Mouse (Mus musculus): ENCODE measurements around the gene Trp73. TPM values are rescaled to one million over a fixed set of nuclear protein-coding genes. Genes with fewer than 3 reads are reported as not detected.

Trp73 gene
- polyA plus RNA-seq, 1 experiment from 2014 or later, result not detected

DNA sequence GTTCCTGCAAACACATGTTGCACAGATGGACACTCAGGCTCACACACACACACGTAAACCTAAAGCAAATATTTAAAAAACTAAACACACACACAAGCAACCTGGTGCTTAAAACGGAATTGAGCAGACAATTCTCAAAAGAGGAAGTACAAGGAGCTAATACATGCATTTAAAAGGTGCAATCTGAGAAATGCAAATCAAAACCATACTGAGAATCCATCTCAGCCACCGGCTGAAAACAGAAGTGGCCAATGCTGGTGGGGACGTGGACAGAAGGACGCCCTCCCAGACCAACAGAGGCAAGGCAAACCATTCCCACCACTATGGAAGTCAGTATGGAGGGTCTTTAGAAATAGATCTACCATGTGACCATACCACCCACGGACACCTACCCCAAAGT lies 16.5 kb downstream of the Trp73 start:
- Histone ChIP-seq H3K9ac (replicated peaks) (no peak overlapping the region), H3K4me2 (ENCODE audit: low read depth, low read length) (no peak overlapping the region), H3K27me3 (ENCODE audit: insufficient read depth, low read length) (no peaks in the 10 kb centered on the region), H3K4me3 (ENCODE audit: low read depth, low read length) (no peak overlapping the region), H3K4me1 (ENCODE audit: insufficient read depth) (peaks cover 26% of the 10 kb centered on the region), H3K9me3 (ENCODE audit: low read length) (no peaks in the 10 kb centered on the region), H3K36me3 (replicated peaks; ENCODE audit: insufficient read depth, low read length) (no peaks in the 10 kb centered on the region), H3K27ac (ENCODE audit: low read depth) (no peak overlapping the region)
- ATAC-seq, result no peak
- TF ChIP-seq CTCF (IDR thresholded peaks at IDR 0.05; ENCODE audit: low read depth), result no peak
- no peak for DNase-seq
- WGBS (ENCODE audit: insufficient replicate concordance), result 53% methylated on average over 6 of the region's 6 CpGs

DNA sequence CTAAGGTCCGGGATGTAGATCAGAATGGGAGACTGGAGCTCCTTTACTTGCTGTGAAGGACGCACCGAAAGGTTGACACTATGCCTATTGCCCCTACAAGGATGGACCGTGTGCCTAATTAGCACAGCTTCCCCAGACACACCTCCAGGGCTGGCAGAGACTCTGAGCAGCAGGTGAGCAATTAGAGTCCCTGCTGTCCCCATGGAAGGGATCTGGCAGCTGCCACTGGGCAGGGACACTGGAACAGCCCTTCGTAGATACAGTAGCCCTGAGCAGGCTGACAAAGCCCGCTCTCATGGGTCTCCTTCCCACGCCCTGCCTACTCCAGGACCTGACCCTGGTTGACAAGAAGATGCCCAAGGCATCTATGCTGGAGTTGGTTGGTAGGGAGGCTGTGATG lies 17.6 kb downstream of the Trp73 start:
- no peaks in the 10 kb centered on the region for H3K9me3 ChIP-seq (ENCODE audit: low read length)
- H3K4me2 ChIP-seq (ENCODE audit: low read depth, low read length), result peak overlapping the region; percentile 47; the same call in 1 of the 2 replicates
- WGBS (ENCODE audit: insufficient replicate concordance), result 59% methylated on average over 7 of the region's 7 CpGs
- H3K9ac ChIP-seq (replicated peaks), result no peak overlapping the region
- DNase-seq, result no peak
- no peak overlapping the region for H3K27ac ChIP-seq (ENCODE audit: low read depth)
- no peaks in the 10 kb centered on the region for H3K27me3 ChIP-seq (ENCODE audit: insufficient read depth, low read length)
- no peak overlapping the region for H3K4me3 ChIP-seq (ENCODE audit: low read depth, low read length)
- H3K36me3 ChIP-seq (replicated peaks; ENCODE audit: insufficient read depth, low read length), result no peaks in the 10 kb centered on the region
- no peak for ATAC-seq
- TF ChIP-seq CTCF (IDR thresholded peaks at IDR 0.05; ENCODE audit: low read depth), result no peak
- peaks cover 29% of the 10 kb centered on the region for H3K4me1 ChIP-seq (ENCODE audit: insufficient read depth)

DNA sequence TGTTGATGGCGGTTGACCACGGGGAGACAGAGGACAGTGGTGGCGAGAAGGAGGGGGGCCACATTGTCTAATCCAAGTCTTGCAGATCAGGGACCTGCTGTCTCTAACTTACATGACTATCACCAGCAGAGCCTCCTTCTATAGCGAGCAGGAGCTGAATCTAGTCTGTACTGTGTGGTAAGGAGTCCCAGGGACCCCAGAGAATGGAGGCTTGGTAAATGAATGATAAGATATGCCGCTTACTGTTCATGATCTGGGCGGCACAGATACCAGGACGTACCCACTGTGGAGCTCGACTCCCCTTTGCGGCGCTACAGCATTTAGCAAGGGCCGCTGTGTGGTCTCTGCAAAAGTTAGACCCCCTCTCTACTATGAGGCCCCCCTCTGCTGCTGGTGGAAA lies 18.2 kb downstream of the Trp73 start:
- TF ChIP-seq EP300 (IDR thresholded peaks at IDR 0.05; ENCODE audit: low read depth) (peak; percentile 92), CTCF (IDR thresholded peaks at IDR 0.05; ENCODE audit: low read depth) (no peak)
- H3K9me3 ChIP-seq (ENCODE audit: low read length), result no peaks in the 10 kb centered on the region
- 62% methylated on average over 11 of the region's 11 CpGs for WGBS (ENCODE audit: insufficient replicate concordance)
- no peak for DNase-seq
- H3K27ac ChIP-seq (ENCODE audit: low read depth), result peak overlapping the region; percentile 66
- H3K4me2 ChIP-seq (ENCODE audit: low read depth, low read length), result peak overlapping the region; percentile 47
- no peaks in the 10 kb centered on the region for H3K27me3 ChIP-seq (ENCODE audit: insufficient read depth, low read length)
- peak; percentile 87 for ATAC-seq
- no peak overlapping the region for H3K9ac ChIP-seq (replicated peaks)
- no peaks in the 10 kb centered on the region for H3K36me3 ChIP-seq (replicated peaks; ENCODE audit: insufficient read depth, low read length)
- peaks cover 29% of the 10 kb centered on the region for H3K4me1 ChIP-seq (ENCODE audit: insufficient read depth)
- no peak overlapping the region for H3K4me3 ChIP-seq (ENCODE audit: low read depth, low read length)

DNA sequence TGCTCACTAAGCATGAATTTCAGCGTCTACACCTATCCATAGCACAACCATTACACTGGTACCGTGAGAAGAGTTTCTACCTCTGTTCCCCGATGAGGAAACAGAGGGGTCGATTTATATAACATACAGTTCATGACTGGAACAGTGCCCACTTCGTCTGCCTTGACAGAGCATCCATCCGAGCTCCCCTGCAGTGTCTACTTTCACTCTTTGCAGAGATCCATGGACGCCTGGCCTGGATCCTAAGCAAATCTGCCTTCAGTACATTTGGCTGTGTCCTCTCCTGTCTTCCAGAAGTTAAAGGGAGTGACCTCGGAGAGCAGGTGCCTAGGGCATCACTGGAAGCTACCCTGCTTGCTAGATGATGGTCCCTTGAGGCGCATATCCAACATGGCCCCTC lies 20.8 kb downstream of the Trp73 start:
- WGBS (ENCODE audit: insufficient replicate concordance), result 72% methylated on average over 9 of the region's 9 CpGs
- no peak overlapping the region for H3K9ac ChIP-seq (replicated peaks)
- no peak overlapping the region for H3K27ac ChIP-seq (ENCODE audit: low read depth)
- H3K9me3 ChIP-seq (ENCODE audit: low read length), result no peaks in the 10 kb centered on the region
- H3K36me3 ChIP-seq (replicated peaks; ENCODE audit: insufficient read depth, low read length), result no peaks in the 10 kb centered on the region
- DNase-seq (no peak), ATAC-seq (no peak)
- TF ChIP-seq CTCF (IDR thresholded peaks at IDR 0.05; ENCODE audit: low read depth) (no peak), EP300 (IDR thresholded peaks at IDR 0.05; ENCODE audit: low read depth) (no peak)
- no peak overlapping the region for H3K4me2 ChIP-seq (ENCODE audit: low read depth, low read length)
- H3K27me3 ChIP-seq (ENCODE audit: insufficient read depth, low read length), result no peaks in the 10 kb centered on the region
- peaks cover 29% of the 10 kb centered on the region for H3K4me1 ChIP-seq (ENCODE audit: insufficient read depth)
- no peak overlapping the region for H3K4me3 ChIP-seq (ENCODE audit: low read depth, low read length)

DNA sequence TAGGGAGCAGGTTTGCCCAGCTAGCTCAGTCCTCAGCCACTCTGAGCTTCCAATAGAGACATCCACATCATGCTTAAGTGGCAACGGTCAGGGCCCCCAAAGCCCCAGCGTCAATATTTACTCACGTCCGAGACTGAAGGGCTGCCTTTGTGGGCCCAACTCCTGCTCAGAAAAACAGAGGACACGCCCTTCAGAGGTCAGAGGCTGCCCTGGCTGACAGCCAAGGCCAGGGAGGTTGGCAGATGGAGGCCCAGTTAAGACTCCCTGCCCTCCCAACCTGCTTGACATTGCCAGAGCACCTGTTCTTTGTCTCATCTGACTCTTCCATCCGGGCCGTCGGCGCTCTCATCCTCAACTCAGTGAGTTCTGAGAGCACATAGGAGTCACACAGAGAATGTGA lies 21.2 kb downstream of the Trp73 start:
- Histone ChIP-seq H3K36me3 (replicated peaks; ENCODE audit: insufficient read depth, low read length) (no peaks in the 10 kb centered on the region), H3K9me3 (ENCODE audit: low read length) (no peaks in the 10 kb centered on the region), H3K27me3 (ENCODE audit: insufficient read depth, low read length) (no peaks in the 10 kb centered on the region), H3K27ac (ENCODE audit: low read depth) (peak overlapping the region; percentile 23; the same call in 1 of the 2 replicates), H3K4me2 (ENCODE audit: low read depth, low read length) (peak overlapping the region; percentile 5; the same call in 1 of the 2 replicates), H3K4me1 (ENCODE audit: insufficient read depth) (peaks cover 29% of the 10 kb centered on the region), H3K4me3 (ENCODE audit: low read depth, low read length) (no peak overlapping the region), H3K9ac (replicated peaks) (no peak overlapping the region)
- DNase-seq (peak; percentile 82), ATAC-seq (peak; percentile 61)
- peak; percentile 27; the same call in 1 of the 2 replicates for TF ChIP-seq EP300 (IDR thresholded peaks at IDR 0.05; ENCODE audit: low read depth)
- no peak for TF ChIP-seq CTCF (IDR thresholded peaks at IDR 0.05; ENCODE audit: low read depth)
- 42% methylated on average over 9 of the region's 9 CpGs for WGBS (ENCODE audit: insufficient replicate concordance)

DNA sequence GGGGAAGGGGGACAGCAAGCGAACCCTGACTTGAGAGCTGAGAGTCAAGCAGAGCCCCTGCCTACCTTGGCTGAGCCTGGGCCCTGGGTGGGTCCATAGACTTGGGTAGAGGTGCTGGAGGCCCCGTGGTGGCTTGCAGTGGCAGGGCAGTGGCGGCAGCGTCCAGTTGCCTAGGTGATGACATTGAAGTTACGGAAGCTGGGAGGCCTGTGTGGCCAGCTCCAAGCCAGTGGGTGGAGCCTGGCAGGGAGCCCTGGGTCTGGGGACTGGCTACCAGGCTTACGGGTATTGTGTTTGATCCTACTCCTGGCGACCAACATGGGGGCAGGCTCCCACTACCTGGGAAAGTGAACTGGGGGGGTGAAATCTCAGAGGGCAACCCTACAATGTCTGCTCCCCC lies 23.6 kb downstream of the Trp73 start:
- DNase-seq, result no peak
- Histone ChIP-seq H3K4me2 (ENCODE audit: low read depth, low read length) (no peak overlapping the region), H3K4me3 (ENCODE audit: low read depth, low read length) (no peak overlapping the region), H3K4me1 (ENCODE audit: insufficient read depth) (peaks cover 21% of the 10 kb centered on the region), H3K9me3 (ENCODE audit: low read length) (no peaks in the 10 kb centered on the region), H3K27ac (ENCODE audit: low read depth) (no peak overlapping the region), H3K36me3 (replicated peaks; ENCODE audit: insufficient read depth, low read length) (no peaks in the 10 kb centered on the region), H3K27me3 (ENCODE audit: insufficient read depth, low read length) (no peaks in the 10 kb centered on the region), H3K9ac (replicated peaks) (no peak overlapping the region)
- ATAC-seq, result no peak; the same call in 1 of the 2 replicates
- no peak for TF ChIP-seq EP300 (IDR thresholded peaks at IDR 0.05; ENCODE audit: low read depth)
- 45% methylated on average over 7 of the region's 7 CpGs for WGBS (ENCODE audit: insufficient replicate concordance)

DNA sequence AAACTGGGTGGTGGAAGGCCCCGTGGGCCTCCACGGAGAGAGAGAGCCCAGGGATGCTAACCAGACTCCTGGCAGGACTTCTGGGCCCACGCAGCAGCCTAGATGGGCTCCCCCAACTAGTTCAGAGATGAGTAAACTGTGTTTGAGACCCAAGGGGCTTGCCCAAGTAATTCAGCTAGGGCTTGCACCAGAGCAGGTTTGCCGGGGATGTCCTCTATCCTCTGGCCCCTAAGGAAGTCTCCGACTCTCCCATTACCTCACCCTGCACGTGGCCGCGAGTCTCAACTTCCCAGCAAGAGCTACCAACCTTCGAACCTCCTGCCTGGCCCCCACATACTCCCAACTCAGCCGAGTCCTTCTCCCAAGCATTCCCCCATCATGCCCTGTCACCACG lies 30.2 kb downstream of the Trp73 start:
- H3K9ac ChIP-seq (replicated peaks), result no peak overlapping the region
- no peaks in the 10 kb centered on the region for H3K9me3 ChIP-seq (ENCODE audit: low read length)
- WGBS (ENCODE audit: insufficient replicate concordance), result 67% methylated on average over 11 of the region's 11 CpGs
- no peaks in the 10 kb centered on the region for H3K36me3 ChIP-seq (replicated peaks; ENCODE audit: insufficient read depth, low read length)
- peaks cover 4% of the 10 kb centered on the region for H3K4me1 ChIP-seq (ENCODE audit: insufficient read depth)
- H3K4me2 ChIP-seq (ENCODE audit: low read depth, low read length), result no peak overlapping the region
- DNase-seq (no peak), ATAC-seq (no peak)
- TF ChIP-seq CTCF (IDR thresholded peaks at IDR 0.05; ENCODE audit: low read depth) (no peak), EP300 (IDR thresholded peaks at IDR 0.05; ENCODE audit: low read depth) (no peak)
- no peak overlapping the region for H3K4me3 ChIP-seq (ENCODE audit: low read depth, low read length)
- H3K27ac ChIP-seq (ENCODE audit: low read depth), result no peak overlapping the region
- H3K27me3 ChIP-seq (ENCODE audit: insufficient read depth, low read length), result no peaks in the 10 kb centered on the region; the same call in 1 of the 2 replicates
